Mouse (Mus musculus): ENCODE data around the gene Zic3.

Gene Zic3

GRCm38 (mm10) chrX:58039703-58040102 is 17.2 kb downstream of the Zic3 start:
- DNase-seq (ENCODE audit: extremely low read depth, low read depth, low spot score) = no peak

- DNase-seq (ENCODE audit: extremely low read depth, low read depth, low spot score) = no peak
Observed at GRCm38 (mm10) chrX:58041865-58042264, 19.4 kb downstream of the Zic3 start.

GRCm38 (mm10) chrX:58042512-58042911 is 20.0 kb downstream of the Zic3 start:
- no peak for DNase-seq (ENCODE audit: extremely low read depth, low read depth, low spot score)

Data from fat pad, adult 2 months (tissue).